8 mouse cellular contexts compared by ENCODE assay signal in the genomic region with DNA sequence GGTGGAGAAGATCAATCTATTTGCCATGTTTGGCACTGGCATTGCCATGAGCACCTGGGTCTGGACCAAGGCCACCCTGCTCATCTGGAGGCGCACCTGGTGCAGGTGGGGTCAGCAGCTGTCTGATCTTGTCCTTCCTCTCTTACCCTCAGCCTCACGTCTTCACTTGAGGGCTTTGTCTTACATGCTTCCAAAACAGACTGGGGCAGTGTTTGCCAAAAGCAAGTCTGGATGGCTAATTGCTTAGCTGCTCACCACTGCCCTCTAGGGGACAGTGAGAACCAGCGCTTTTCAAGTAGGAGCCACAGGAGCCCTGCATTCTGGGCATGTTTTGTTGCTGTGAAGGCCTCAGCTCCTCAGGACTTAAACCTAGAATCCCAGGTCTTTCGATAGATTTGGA. TPM values are rescaled to one million over a fixed set of nuclear protein-coding genes. Genes with fewer than 3 reads are reported as not detected.
DNase-seq lines count a peak whose midpoint lies in the region; ATAC-seq and TF ChIP-seq lines count a peak whose summit lies in the region.
"Had no signal": no experiment of that assay in that cellular context is flagged by ENCODE, and none has a peak within 500 bp of the region (broad histone marks: within the 10 kb centered on the region; RNA-seq: fewer than 3 reads in every experiment).

No protein-coding gene starts in this region.

- no peak for TF ChIP-seq POLR2A in brain, embryonic 14.5 days (IDR thresholded peaks at IDR 0.05; ENCODE audit: borderline replicate concordance, extremely low read depth, insufficient read depth, insufficient read length, poor library complexity, severe bottlenecking)

- peak overlapping the region; percentile 18; the same call in 1 of the 2 replicates for H3K27ac ChIP-seq in forebrain, embryonic 10.5 days
- H3K27ac ChIP-seq: limb, embryonic 13.5 days had no signal

- H3K36me3 ChIP-seq in G1E (replicated peaks) = peaks cover 77% of the 10 kb centered on the region
- peaks cover 80% of the 10 kb centered on the region for H3K36me3 ChIP-seq in forebrain, embryonic 10.5 days (replicated peaks)

- ATAC-seq in G1E (ENCODE audit: extremely low read depth, insufficient number of reproducible peaks, low FRiP score, poor library complexity, severe bottlenecking) = no peak; the same call in 1 of the 2 replicates

- no peak overlapping the region for H3K4me3 ChIP-seq in G1E (ENCODE audit: low read depth, low read length)
- no peak overlapping the region for H3K4me3 ChIP-seq in forebrain, embryonic 10.5 days
- H3K4me3 ChIP-seq: limb, embryonic 13.5 days had no signal

- peak; percentile 84 for TF ChIP-seq CTCF in G1E (IDR thresholded peaks at IDR 0.05; ENCODE audit: low read depth, low read length)
- peak; percentile 84 for TF ChIP-seq CTCF in brain, embryonic 14.5 days (IDR thresholded peaks at IDR 0.05; ENCODE audit: borderline replicate concordance, extremely low read depth, insufficient read depth, insufficient read length)

- H3K4me1 ChIP-seq in G1E (ENCODE audit: insufficient read depth, low read depth, low read length) = peaks cover 16% of the 10 kb centered on the region
- H3K4me1 ChIP-seq in forebrain, embryonic 10.5 days = no peaks in the 10 kb centered on the region
- H3K4me1 ChIP-seq: limb, embryonic 13.5 days had no signal

- WGBS in forebrain, embryonic 10.5 days = 48% methylated on average over 4 of the region's 4 CpGs

- no peaks in the 10 kb centered on the region for H3K27me3 ChIP-seq in G1E (ENCODE audit: insufficient read depth, low read length)
- H3K27me3 ChIP-seq in forebrain, embryonic 10.5 days (ENCODE audit: poor library complexity, severe bottlenecking) = no peaks in the 10 kb centered on the region
- H3K27me3 ChIP-seq: limb, embryonic 13.5 days had no signal

- DNase-seq in G1E (ENCODE audit: low spot score) = peak; percentile 62
- DNase-seq in brain, embryonic 14.5 days (ENCODE audit: low read depth) = peak; percentile 91
- DNase-seq in forebrain, embryonic 10.5 days (ENCODE audit: extremely low spot score, low spot score) = peak; percentile 65
- peak; percentile 81 for DNase-seq in heart, postnatal 4 days
- DNase-seq in layer of hippocampus, postnatal 10 days (ENCODE audit: low spot score in 2 of 2) = peak; percentile 76 to 85
- DNase-seq in lung, postnatal 4 days = peak; percentile 59 to 79
- peak; percentile 64 for DNase-seq in skeletal muscle tissue, adult 2 months (ENCODE audit: low read depth, low spot score)

- no peaks in the 10 kb centered on the region for H3K9me3 ChIP-seq in G1E (replicated peaks)
- H3K9me3 ChIP-seq in forebrain, embryonic 10.5 days = no peaks in the 10 kb centered on the region
- H3K9me3 ChIP-seq: limb, embryonic 13.5 days had no signal

RNA-seq across cellular contexts. Expression of a gene that starts 9.4 kb away (rescaled TPM):
- total RNA-seq in G1E (2014; fragmentation: Nextera tagmentation) (44.7 and 45.0 TPM in 2 replicates), G1E (2017) (76.1 and 81.5 TPM in 2 replicates)
- 21.7 and 38.8 TPM in 2 replicates for polyA plus RNA-seq in G1E (2012)
- 23.1 and 32.6 TPM in 2 replicates for polyA plus RNA-seq in brain, embryonic 14.5 days (2012; rRNA removed)
- polyA plus RNA-seq in forebrain, embryonic 10.5 days (2016; fragmentation: Nextera tagmentation; extraction: Ambion mirVana) = 13.5 and 15.1 TPM in 2 replicates
- total RNA-seq in heart, postnatal 4 days (2021) = 10 to 100 TPM; 13.8 to 17.1 TPM
- 100 to 1,000 TPM in 1 of 2 experiments, 10 to 100 TPM in 1; 94.4 to 121 TPM for total RNA-seq in layer of hippocampus, postnatal 10 days (2021)

RNA-seq across cellular contexts. Expression of a gene that starts 23.1 kb away (rescaled TPM):
- total RNA-seq in G1E (2014; fragmentation: Nextera tagmentation) (72.7 and 87.2 TPM in 2 replicates), G1E (2017) (42.0 and 46.9 TPM in 2 replicates)
- polyA plus RNA-seq in G1E (2012) = 47.8 and 58.8 TPM in 2 replicates
- polyA plus RNA-seq in brain, embryonic 14.5 days (2012; rRNA removed) = 31.5 and 37.8 TPM in 2 replicates
- 51.2 and 52.7 TPM in 2 replicates for polyA plus RNA-seq in forebrain, embryonic 10.5 days (2016; fragmentation: Nextera tagmentation; extraction: Ambion mirVana)
- 10 to 100 TPM; 29.5 to 30.3 TPM for total RNA-seq in heart, postnatal 4 days (2021)
- total RNA-seq in layer of hippocampus, postnatal 10 days (2021) = 10 to 100 TPM; 14.2 to 16.0 TPM
